Mouse (Mus musculus): ENCODE measurements around the gene Rnf157.

Rnf157 gene

DNA sequence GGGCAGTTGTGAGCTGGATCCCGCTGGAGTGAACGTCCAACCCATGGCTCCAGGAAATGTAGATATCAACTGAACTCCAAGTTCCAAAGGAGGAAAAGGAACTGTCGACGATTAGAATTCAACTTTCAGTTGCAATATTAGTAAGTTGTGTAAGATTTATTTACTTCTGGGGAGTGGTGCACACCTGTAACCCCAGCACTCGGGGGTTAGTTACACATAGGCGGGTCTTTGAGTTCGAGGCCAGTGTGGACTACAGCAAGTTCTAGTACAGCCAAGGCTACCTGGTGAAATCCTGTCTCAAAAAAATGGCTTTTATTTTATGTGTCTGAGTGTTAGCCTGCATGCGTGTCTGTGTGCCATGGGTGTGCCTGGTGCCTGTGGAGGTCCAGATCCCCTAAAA is 59.3 kb downstream of the Rnf157 start:
- CTCF ChIA-PET: interaction anchor here in 2 of 4 experiments (0.6 to 1.8 kb wide), 3 partner anchors 34 to 238 kb away, joined by 4 to 6 read pairs (median 4); no protein-coding TSS in a partner anchor
- POLR2A ChIA-PET: no interaction called here

DNA sequence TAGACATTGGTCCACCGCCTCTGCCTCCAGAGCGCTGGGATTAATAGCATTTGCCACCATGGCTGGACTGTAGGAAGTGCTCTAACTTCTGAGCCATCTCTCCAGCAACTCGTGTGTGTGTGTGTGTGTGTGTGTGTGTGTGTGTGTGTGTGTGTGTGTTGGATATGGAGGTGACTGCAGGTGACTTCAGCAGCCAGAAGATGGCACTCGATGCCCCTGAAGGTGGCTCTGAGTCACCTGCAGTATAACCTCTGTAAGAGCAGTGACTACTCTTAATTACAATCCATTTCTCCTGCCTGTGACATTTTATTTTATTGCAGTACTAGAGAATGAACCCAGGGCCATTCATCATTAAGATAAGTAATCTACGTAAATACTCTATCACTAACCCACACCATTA is 61.5 kb downstream of the Rnf157 start:
- ChIA-PET CTCF (interaction anchor here (0.7 to 1.8 kb wide), 13 partner anchors 8 to 273 kb away, joined by 3 to 6 read pairs (median 4); partner anchors contain the start of gene Foxj1 (in 1 of the 4)), POLR2A (interaction anchor here in 1 of 4 experiments (1.0 kb wide), 1 partner anchor 35 kb away, joined by 4 read pairs; no protein-coding TSS in a partner anchor)

DNA sequence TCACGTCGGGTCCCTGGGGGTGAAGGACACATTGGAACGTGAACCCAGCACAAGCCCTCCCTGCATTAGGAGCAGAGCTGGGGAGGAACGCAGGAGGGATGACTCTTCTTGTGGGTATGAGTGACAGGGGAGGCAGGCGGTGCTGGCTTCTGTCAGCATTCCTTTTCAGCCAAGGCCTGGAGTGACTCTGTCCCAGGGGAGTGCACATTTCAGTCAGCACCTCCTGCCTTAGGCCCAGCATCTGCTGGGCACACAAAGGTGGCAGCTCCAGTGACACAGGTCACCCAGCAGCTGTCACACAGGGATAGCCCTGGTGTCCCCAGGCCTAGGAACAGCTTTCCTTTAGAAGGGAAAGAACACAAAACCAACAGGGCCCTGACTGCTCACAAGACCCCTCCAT is 64.9 kb downstream of the Rnf157 start:
- POLR2A ChIA-PET: interaction anchor here in 2 of 4 experiments (1.3 to 1.9 kb wide), 5 partner anchors 10 to 125 kb away, joined by 3 to 5 read pairs (median 3); no protein-coding TSS in a partner anchor
- CTCF ChIA-PET: interaction anchor here (0.8 to 1.3 kb wide), 4 partner anchors 13 to 29 kb away, joined by 3 to 4 read pairs (median 4); partner anchors contain the start of gene Foxj1 (in 2 of the 4)

DNA sequence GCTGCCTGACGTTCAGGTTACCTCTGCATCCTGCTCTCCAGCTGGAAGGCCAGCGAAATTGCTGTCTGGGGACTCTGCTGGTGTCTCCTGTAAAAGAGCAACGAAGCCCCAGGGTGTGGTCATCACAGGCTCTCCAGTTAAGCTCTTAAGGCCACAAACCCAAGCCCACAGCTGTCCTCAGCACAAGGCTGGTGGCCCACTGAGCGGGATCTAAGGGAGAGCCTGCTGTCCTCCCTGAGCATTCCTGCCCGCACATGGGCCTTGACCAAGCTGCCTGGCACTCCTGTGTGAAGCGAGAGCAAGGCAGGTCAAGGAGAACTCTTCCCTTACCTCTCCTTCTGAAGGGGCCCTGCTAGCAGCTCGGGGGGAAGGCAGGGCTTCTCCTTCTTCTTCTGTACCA is 65.8 kb downstream of the Rnf157 start:
- CTCF ChIA-PET: interaction anchor here in 1 of 4 experiments (0.6 to 1.3 kb wide), 2 partner anchors 12 to 74 kb away, joined by 3 to 5 read pairs; partner anchors contain the start of gene Foxj1
- POLR2A ChIA-PET: interaction anchor here in 2 of 4 experiments (1.3 to 1.8 kb wide), 2 partner anchors 9 to 124 kb away, joined by 3 to 5 read pairs; no protein-coding TSS in a partner anchor

DNA sequence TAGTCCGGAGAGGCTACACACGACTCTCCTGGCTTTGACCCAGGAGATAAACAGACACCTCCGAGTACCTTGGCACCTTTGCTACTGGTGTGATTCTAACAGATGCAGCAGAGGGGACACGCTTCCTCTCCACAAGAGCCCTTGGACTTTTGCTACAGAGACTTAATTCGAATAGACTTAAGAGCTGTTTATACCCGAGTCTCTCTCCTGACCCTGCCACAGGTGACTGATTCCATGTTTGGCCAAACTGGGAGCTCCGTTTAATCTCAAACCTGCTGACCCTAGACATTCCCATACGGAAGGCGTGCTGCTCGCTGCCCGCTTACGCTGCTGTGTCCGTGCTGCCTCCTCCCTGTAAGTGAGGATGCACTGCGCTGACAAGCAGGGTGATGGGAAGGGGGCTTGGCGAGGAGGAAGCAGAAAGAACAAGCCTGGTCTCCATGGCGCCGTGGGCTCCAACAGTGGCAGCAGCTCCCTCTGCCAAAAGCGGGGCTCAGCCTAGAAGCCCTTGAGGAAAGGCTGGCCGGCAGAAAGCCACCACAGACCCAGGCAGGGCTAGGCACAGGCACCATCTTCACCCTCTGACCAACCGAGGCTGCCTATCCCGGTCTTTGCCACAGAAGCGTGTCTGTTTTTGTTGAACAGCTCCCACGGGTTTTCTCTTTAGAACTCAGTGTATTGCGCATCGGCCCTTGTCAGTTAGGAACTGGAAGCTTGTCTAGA is 70.6 kb downstream of the Rnf157 start:
- CTCF ChIA-PET: interaction anchor here in 2 of 4 experiments (0.9 to 2.1 kb wide), 3 partner anchors 23 to 122 kb away, joined by 3 to 7 read pairs (median 3); no protein-coding TSS in a partner anchor
- POLR2A ChIA-PET: interaction anchor here in 3 of 4 experiments (0.8 to 1.7 kb wide), 5 partner anchors 10 to 104 kb away, joined by 3 to 5 read pairs (median 3); no protein-coding TSS in a partner anchor

DNA sequence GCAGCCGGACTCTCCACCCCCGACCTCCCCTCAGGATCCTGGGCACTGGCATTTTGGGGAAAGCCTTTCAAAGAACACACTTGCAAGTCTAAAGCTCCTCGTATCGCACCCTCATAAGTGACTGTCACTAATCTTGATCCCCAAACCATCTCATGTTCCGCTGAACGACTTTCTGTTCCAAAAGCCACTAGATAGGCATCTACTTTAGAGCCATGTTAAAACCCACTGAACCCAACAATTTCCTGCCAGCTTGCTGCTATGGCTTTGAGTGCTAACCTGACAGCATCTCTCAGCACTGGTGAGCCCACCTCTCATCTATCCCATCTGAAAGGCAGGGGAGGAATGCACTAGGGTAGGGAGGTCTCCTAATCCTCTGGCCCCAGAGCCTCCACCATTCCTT is 75.3 kb downstream of the Rnf157 start:
- CTCF ChIA-PET: interaction anchor here in 1 of 4 experiments (0.9 to 1.3 kb wide), 3 partner anchors 19 to 681 kb away, joined by 3 to 5 read pairs (median 4); no protein-coding TSS in a partner anchor
- POLR2A ChIA-PET: interaction anchor here (0.6 to 1.3 kb wide), 7 partner anchors 10 to 162 kb away, joined by 3 to 5 read pairs (median 4); no protein-coding TSS in a partner anchor

DNA sequence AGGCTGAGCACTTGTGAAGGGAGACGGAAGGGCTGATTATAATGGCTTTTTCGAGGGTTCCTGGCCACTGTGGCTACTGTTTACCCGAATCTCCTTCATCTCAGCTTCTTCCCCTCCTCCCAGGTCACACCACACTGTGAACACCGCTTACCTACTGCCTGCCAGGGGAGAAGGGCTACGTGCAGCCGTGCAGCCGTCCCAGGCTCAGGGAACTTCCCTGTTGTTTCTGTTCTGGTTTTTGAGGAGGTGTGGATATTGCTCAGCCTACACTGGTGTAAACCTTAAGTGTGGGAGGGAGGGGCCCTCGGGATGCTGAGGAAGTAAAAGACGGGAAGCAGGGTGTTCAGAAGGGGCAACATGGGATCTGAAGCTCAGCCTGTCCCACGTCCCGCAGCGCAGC is 75.8 kb downstream of the Rnf157 start:
- ChIA-PET CTCF (interaction anchor here in 1 of 4 experiments (0.9 to 1.3 kb wide), 3 partner anchors 18 to 681 kb away, joined by 3 to 5 read pairs (median 4); no protein-coding TSS in a partner anchor), POLR2A (interaction anchor here in 3 of 4 experiments (0.6 to 1.3 kb wide), 6 partner anchors 10 to 162 kb away, joined by 3 to 5 read pairs (median 4); no protein-coding TSS in a partner anchor)

DNA sequence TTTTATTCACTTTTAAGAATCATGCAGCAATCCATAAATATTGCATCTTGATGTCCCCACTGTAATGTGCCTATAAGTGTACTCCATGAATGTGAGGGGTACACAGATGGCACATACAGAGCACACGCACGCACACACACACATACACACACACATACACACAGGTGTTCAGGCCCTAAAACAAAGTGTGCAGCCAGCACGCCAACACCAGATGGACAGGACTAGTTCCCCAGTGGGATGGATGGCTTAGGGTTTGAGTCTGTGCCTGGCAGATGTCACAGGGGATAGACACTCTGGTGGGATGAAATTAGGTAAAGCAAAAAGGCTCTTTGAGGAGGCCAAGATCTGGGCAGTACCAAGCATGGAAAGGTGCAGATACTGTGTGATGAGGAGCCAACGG is 76.4 kb downstream of the Rnf157 start:
- CTCF ChIA-PET: interaction anchor here in 3 of 4 experiments (0.6 to 1.9 kb wide), 10 partner anchors 11 to 361 kb away, joined by 3 to 14 read pairs (median 5); partner anchors contain the start of genes Exoc7 (in 1 of the 3) and Mrpl38 (in 1 of the 3)
- POLR2A ChIA-PET: interaction anchor here in 3 of 4 experiments (0.6 to 1.7 kb wide), 6 partner anchors 18 to 99 kb away, joined by 3 to 12 read pairs (median 3); no protein-coding TSS in a partner anchor

DNA sequence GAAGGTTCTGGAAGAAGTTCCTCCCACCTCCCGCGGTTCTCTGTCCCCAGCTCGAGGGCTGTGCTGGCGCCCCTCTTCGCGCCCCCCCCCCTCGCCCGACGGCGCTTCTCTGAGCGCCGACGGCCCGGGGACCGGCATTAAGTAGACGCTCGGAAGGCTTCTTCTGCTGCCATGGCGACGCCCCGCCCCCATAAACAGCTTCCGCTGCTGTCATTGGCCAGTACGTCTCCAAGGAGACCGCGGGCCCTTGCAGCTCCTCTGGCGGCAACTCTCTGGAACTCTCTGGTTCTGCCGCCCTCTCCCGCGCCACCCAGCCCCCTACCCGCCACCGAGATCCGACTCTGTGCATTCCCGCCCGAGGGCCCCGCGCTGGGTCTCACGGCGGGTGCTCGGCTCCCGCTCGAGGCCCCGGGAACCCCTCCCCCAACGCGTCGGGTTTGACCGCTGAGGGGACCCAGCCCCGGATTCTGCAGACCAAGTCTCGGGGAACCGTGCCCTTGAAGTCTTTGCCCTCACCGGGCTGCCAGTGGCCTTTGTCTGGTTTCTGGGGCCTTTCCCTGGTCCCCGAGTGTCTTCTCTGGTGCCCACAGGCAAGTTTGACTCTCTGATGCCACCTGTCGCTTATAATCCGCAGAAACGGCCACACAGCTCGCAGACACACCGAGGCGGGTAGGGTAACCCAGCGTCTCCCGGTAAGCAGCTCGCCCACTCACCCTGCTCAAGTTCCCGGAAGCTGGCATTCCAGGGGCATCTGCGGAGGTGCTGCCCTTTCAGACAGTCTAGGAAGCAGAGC is 77.4 kb downstream of the Rnf157 start, which contains the start of gene Foxj1:
Gene Foxj1 (minus strand): TSS at position 156 of the 793 bp plus-strand sequence.
- POLR2A ChIA-PET: interaction anchor here in 3 of 4 experiments (0.5 to 1.7 kb wide), 22 partner anchors 9 to 311 kb away, joined by 3 to 12 read pairs (median 3); partner anchors contain the start of genes Exoc7 (in 1 of the 3), Fbf1 (in 1 of the 3) and Qrich2 (in 1 of the 3)
- CTCF ChIA-PET: interaction anchor here (0.6 to 1.9 kb wide), 32 partner anchors 9 to 362 kb away, joined by 3 to 14 read pairs (median 3); partner anchors contain the start of genes Mrpl38 (in 2 of the 4) and Exoc7 (in 1 of the 4)

DNA sequence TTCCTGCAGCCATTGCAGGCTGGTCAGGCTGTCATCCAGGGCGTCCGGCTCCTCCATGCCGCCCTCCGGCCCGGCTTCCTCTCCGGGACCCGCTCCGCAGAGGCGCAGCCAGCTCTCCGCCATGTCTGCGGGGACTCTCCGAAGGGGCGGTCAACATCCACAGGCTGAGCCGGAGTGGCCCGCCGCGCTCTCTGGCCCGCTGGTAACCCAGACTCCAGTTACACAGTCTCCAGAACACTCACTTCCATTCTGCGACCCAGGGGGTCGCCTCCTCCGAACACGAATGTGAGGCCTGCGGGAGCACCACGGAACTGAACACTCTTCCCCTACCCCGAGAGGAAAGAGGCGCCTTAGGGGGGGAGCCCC is 78.4 kb downstream of the Rnf157 start:
- CTCF ChIA-PET: interaction anchor here in 1 of 4 experiments (1.1 kb wide), 1 partner anchor 112 kb away, joined by 3 read pairs; no protein-coding TSS in a partner anchor
- POLR2A ChIA-PET: interaction anchor here in 1 of 4 experiments (1.1 to 1.6 kb wide), 2 partner anchors 20 to 102 kb away, joined by 3 read pairs; no protein-coding TSS in a partner anchor

DNA sequence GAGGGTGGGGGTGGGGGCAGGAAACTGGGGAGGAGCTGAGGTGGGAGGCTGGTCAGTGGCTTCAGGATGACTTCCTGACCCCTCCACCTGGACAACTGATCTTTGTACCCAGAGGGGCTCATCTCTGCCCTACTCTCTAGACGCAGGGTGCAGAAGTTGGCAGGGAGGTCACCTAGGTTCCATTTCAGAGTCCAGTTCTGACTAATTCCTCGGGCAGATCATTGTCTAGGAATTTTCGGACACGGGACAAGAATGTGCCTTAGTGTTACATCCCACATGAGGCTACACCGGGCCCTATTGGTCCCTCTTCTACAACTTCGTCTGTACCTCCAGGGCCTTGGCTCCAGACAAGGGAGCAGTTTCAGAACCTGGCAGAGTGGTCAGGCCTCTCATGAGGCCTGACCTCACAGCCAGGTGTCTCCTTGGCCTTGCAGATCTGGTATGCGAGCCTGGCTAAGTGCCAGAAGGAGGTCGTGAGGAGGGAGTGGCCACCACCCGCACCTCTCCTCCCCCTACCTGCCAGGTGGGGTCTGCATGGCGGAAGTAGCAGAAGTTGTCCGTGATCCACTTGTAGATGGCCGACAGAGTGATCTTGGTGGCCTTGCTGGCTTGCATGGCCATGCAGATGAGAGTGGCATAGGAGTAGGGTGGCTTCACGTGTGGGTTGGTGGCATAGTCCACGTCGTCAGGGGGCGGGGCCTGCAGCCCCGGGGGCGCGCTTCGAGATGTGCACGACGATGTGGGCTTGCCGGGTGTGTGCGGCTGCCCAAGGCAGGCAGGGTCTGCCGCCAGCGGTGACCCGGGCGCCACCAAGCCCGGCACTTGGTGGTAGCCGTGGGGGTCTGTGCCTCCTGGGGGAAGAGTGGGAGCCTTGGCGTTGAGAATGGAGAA is 79.1 kb downstream of the Rnf157 start:
- CTCF ChIA-PET: interaction anchor here in 1 of 4 experiments (1.4 kb wide), 1 partner anchor 13 kb away, joined by 3 read pairs; no protein-coding TSS in a partner anchor
- POLR2A ChIA-PET: interaction anchor here in 2 of 4 experiments (1.0 to 1.6 kb wide), 2 partner anchors 18 to 19 kb away, joined by 3 read pairs; no protein-coding TSS in a partner anchor

DNA sequence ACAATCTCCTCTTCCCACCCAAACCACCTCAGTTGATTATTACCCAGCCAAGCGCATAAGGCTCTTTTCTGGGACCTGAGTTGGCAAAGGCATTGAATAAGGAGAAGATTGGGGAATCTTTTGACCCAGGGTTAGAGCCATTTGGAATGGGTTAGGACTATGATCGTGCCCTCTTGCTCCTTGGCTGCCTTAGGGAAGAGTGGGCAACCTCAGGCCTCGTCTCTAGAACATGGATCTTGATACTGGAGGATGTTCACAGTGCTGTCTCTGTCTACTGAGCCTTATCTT is 79.9 kb downstream of the Rnf157 start:
- ChIA-PET POLR2A (interaction anchor here in 2 of 4 experiments (1.0 kb wide), 2 partner anchors 11 to 17 kb away, joined by 3 read pairs; no protein-coding TSS in a partner anchor), CTCF (interaction anchor here in 1 of 4 experiments (1.4 to 2.3 kb wide), 2 partner anchors 12 to 14 kb away, joined by 3 to 8 read pairs; no protein-coding TSS in a partner anchor)

DNA sequence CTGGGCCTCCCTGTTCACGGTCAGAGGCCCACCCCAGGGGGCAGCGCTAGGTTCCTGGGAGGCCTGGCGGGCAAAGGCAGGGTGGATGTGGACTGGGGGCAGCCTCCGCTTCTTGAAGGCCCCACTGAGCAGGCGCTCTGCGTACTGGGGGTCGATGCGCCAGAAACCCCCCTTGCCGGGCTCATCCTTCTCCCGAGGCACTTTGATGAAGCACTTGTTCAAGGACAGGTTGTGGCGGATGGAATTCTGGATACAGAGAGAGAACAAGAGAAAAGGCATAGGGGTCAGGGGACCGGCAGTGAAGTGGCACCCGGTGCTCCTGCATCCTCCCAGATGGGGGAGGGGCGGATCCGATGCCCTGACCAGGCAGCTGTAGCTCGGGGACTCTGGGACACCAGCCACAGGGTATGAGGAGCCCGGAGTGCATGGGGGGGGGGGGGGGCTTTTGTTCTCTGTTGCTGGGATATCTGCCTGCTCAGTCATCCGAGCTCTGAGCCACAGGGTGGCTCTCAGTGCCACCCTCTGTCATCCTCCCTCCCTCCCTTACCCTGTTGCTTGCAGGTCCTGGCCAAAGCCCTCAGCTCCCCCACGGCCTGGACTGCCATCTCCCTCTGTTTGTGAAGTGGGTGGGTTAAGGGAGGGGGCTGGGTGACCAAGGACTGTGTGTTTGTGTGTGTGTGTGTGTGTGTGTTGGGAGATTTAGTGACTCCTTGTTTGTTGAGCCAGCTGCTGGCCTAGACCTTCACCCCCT is 80.4 kb downstream of the Rnf157 start:
- CTCF ChIA-PET: interaction anchor here in 2 of 4 experiments (0.6 to 2.3 kb wide), 4 partner anchors 12 to 41 kb away, joined by 3 to 8 read pairs (median 4); no protein-coding TSS in a partner anchor
- POLR2A ChIA-PET: interaction anchor here (0.5 to 1.0 kb wide), 8 partner anchors 9 to 256 kb away, joined by 3 to 4 read pairs (median 3); no protein-coding TSS in a partner anchor

DNA sequence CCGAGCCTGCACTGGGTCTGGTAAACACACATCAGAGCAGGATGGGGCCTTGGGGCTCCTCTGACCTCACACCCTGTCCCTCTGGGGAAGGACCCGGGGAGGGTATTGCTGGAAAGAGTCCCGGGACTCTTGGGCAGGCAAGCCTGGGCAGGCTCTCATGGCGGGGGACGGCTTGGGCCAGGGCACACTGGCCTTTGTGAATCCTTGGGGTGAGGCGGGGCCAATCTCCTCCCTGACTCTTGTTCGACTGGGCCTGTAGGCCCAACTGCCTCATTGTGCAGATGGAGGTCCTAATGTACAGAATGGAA is 82.7 kb downstream of the Rnf157 start:
- POLR2A ChIA-PET: interaction anchor here (0.6 to 1.7 kb wide), 11 partner anchors 11 to 1469 kb away, joined by 3 to 8 read pairs (median 3); partner anchors contain the start of gene Exoc7 (in 1 of the 4)
- CTCF ChIA-PET: interaction anchor here in 3 of 4 experiments (0.8 to 1.7 kb wide), 3 partner anchors 11 kb away, joined by 3 to 5 read pairs (median 4); no protein-coding TSS in a partner anchor

DNA sequence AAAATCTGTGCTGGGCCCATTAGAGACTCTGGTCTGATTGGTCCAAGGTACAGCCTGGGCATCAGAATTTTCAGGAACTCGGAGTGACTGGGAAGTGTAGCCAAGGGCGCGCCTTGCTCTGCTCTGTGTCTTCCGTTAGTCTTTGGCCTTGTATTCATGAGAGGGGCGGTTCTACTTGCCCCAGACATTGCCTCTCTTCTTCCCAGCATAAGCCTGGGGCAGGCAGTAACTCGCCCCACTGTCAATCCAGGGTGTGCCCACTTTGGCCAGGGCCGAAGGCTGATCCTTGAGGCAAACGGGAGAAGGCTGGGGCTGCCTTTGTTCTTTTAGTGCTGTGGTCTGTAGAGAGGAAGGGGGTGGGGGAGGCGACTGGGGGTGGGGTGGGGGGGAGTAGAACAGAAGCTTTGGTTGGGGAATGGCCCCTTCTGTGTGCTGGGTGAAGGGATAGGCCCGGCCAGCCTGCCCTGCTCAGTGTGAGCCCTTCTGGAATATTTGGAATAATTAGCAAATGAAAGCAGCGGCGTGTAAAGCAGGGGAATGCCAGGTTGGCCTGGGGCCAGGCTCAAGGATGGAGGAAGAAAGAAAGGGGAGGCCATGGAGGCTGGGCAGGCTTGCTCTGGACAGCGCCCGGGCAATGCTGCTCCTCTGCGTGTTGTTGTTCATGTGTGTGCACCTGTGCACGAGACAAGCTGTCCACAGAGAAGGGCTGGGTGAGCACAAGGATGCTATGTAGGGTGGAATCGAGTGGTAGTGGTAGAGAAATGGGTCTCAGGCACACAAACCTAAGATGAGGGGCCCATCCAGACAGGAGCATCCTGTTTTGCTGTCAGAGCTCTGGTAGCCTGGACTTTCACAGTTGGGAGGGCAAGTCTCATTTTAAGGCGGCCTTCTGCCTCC is 83.3 kb downstream of the Rnf157 start:
- ChIA-PET CTCF (interaction anchor here in 2 of 4 experiments (0.8 to 1.7 kb wide), 3 partner anchors 11 to 117 kb away, joined by 3 to 5 read pairs (median 4); no protein-coding TSS in a partner anchor), POLR2A (interaction anchor here (0.6 to 1.7 kb wide), 11 partner anchors 10 to 1468 kb away, joined by 3 to 8 read pairs (median 3); partner anchors contain the start of gene Exoc7 (in 1 of the 4))

Data from embryonic stem cell, embryonic (primary cell).